Mouse (Mus musculus): ENCODE data around the gene Psd4. TPM values are rescaled to one million over a fixed set of nuclear protein-coding genes. Genes with fewer than 3 reads are reported as not detected.

The Psd4 gene
- total RNA-seq, 2 experiments from 2014 or later, result 3.4 to 4.2 TPM

DNA sequence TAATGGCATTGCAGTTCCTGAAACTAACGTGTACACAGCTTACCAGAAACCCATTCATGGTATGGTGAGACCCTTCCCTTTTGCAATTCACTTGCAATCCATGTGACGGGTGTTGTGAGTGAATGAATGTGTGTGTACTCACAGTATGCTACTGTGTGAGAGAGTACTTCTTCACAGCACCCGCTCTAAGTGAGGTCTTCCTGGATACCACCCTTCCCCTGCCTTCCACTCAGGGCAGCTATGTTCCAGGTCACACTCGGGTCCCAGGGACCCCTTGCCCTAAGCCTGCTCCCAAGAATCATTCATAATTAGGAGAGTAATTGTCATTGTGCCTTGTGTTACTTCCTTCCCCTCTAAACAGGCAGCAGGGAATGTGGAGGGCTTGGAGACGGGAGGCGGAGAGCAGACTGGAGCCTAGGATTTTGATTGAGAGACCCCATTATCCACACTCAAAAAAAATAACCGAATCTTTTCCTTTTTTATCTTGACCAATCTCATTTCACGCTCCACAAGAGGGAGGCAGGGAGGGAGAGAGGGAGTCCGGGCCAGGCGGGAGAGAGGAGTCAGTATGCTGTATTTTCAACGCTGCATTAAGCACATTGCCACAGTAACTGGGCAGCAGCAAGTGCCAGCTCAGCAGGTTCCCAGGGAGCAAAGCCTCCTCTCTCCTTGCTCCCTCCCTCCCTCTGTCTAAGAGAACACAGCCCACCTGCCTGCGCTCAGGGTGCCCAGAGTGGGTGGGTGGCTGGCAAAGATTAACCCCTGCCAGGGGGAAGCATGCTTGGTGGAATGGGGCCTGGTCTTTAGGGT lies 60.7 kb downstream of the Psd4 start:
- DNase-seq (ENCODE audit: low spot score in 2 of 2), result no peak

DNA sequence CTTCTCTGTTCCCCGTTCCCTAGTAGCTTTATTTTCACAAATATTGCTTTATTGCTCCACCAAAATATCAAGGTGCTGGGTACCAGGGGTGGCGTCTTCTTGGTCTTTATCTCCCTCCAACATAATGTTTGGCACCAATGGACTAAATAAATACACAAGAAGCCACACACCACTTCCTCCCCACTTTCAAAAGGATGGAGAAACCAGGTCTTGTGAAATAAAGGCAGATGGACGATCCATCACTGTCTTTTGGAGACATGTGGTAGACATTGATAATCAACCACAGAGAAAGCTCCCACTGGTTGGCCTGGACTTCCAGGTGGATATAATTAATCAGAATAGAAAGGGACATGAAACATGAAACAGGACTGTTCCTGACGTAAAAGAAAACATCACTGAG lies 62.4 kb downstream of the Psd4 start:
- no peak for DNase-seq (ENCODE audit: low spot score in 2 of 2)

DNA sequence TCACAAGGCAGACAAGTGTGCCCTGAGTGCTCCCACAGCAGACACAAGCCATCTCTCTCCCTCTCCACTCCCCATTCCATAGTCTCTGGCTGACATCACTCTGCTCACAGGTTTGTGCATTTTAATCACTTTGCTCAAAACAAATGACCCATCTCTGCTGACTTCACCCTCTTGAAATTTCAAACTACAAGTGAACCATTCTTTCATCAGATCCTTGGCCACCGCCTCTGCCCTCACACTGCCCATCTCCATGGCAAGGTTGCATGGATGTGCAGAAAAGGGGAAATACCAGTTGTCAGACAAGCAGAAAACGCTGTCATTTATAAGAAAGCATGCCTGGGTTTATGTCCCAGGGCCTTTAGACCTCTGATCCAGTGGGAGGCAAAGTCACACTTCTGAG lies 67.3 kb downstream of the Psd4 start:
- no peak for DNase-seq (ENCODE audit: low spot score in 2 of 2)

DNA sequence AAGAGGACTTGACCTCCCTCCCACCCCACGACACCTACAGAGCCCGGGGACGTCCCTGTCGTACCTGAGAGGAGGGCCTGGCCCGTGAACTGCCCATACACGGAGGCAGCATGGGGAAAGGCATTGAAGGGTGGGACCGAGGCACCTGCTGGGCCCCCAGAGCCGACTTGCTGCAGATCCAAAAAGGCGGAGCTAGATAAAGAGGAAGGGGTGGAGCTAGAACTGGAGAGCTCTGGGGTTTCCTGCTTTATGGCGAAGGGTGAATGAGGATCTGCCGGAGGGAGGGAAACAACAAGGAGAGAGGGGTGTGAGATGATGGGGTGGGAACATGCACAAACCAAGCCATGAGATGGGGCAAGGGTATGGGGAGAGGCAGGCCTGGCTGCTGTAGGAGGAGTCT lies 68.3 kb downstream of the Psd4 start:
- DNase-seq (ENCODE audit: low spot score in 2 of 2), result no peak

DNA sequence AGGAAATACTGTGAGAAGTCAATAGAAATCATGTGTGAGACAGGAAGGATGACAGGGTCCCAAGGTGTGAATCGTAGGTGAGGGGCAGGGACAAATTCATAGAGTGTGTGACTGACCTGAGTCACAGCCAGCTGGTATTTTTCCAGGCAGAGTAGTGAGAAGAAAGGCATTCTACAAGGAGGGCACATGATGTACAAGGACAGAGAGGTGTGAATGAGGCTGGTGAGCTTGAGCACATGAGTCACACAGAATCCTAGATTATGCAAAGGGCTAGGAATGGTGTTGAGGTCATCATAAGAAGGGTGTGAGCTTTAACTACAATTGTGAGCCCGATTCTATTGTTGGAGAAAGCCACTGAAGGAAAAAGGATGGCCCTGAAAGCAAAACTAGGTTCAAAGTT lies 72.7 kb downstream of the Psd4 start:
- DNase-seq (ENCODE audit: low spot score in 2 of 2), result no peak

DNA sequence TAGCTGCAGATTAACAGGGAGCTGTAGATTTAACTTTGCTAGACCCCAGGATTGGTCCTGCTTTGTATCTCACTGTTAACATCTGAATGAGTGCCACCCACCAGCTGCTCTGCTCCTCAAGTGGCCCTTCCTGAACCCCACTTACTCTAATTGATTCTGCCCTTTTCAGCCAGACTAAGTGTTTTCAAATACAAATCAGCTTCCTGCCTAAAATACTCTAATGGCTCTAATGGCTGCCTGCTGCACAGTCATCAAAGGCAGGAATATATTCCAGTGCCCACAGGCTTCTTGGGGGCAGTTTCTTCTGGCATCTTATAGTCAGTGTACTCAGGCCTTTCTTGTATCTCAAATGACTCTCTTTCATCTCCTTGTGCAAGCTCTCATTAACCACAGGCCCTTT lies 74.5 kb downstream of the Psd4 start:
- no peak for DNase-seq (ENCODE audit: low spot score in 2 of 2)

DNA sequence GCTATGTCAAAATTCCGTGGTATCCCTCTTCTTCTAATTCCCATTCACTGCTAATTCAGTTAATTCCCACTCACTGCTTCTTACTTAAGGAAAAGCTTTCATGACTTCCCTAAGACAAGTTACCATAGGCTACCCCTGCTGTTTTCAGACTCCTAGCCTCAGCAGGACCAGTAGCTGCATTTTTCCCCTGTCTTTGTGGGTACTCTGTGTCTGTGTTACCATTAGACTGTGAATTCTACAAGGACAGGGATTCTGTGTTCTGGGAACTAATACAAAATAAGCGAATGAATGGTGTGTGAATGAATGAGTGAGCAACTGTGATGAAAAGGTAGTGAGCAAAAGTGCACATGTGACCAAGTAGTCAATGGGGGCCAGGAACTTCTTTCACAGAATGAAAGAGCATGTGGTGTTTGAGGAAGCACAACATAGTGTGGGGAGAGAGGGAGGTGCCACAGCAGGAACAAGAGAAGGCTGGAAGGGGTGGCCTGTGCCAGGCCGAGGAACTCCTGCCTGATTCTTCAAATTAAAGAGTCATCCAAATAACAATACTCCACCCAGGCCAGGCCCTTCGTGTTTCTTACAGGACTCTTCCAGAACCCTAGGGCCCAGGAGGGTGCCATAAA lies 75.0 kb downstream of the Psd4 start:
- no peak for DNase-seq (ENCODE audit: low spot score in 2 of 2)

DNA sequence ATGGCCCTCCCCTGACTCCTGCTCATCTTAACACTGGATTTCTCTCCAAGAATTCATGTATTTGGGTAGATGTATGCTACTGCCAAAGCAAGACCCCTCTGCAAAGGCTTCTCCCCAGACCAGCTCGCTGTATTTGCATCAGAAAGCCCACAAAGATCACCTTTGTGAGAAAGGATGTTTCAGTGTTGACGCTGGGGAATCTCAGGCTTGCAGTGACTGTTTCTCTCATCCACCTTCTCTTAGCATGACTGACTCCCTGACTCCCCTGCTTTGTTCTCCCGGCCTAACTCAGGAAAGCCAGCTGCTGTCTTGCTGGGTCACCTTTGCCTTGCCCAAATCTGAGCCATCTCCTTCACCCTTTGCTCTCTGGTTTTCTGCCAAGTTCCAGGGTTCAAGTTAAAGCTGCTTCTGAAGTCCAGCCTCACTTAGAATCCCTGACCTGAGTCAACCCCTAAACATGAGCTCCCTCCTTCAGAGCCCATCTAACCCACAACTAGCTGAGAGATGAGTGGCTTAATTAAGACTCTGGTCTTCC lies 75.9 kb downstream of the Psd4 start:
- DNase-seq (ENCODE audit: low spot score in 2 of 2), result no peak

DNA sequence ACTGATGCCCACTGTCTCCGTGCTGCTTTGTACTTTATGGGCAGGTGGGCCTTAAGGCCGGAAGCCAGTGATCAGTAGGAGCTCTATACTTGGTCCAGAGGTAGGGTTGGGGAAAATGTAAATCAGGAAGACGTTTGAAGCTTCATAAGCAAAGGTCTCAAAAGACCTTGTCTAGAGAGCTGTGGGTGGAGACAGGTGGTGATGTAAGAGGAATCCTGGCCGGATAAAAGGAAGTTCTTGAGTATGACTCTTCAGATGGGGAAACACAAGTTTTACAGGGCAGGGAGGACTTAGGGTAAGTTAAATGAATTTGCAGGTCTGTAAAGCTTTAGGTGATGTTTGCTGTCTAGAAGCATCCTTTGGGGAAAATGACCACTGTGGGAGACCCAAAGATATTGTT lies 81.7 kb downstream of the Psd4 start:
- no peak for DNase-seq (ENCODE audit: low spot score in 2 of 2)

DNA sequence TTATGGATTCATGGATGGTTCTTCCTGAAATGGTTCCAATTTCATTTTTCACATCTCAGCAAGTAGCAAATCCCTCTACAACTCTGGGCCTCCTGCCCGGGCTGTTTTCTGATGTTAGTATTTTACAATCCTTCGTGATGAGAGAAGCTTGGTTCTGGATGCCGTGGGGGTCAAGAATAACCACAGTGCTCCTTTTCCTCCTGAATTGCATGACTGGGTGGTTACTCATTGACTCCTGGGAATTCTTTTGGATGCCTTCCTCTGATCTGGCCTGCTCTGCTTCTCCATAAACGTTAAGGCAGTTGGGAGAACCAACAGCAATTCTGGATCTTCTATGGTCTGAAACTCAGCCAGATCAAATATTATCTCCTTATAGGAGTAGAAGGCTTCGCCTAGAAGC lies 85.8 kb downstream of the Psd4 start:
- no peak for DNase-seq (ENCODE audit: low spot score in 2 of 2)

DNA sequence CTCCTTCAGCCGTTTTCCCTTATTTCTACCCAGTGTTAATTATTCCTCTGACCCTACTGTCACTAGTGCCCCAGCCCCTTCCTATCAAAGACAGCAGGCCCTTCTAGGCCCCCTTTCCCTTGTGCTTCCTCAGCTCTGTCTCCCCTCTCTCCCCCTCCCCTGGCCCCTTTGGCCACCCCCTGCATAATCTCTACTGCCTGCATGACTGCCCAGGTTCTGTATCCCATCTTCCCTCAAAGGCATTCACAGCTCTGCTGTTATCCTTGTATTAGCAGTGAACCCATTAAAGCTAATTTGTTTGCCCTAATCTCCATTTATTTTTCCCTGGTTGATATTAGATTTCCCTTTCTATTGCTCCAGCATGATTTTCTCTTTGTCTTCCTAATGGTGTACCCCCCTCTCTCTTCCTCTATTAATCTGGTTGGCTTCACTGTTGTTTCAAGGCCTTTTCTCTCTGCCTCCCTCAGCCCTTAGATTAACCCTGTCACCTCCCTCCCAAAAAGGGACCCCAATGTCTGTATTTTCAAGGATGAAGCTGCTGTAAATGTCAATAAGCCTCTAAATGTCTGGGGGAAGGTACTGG lies 87.1 kb downstream of the Psd4 start:
- DNase-seq (ENCODE audit: low spot score in 2 of 2), result no peak

DNA sequence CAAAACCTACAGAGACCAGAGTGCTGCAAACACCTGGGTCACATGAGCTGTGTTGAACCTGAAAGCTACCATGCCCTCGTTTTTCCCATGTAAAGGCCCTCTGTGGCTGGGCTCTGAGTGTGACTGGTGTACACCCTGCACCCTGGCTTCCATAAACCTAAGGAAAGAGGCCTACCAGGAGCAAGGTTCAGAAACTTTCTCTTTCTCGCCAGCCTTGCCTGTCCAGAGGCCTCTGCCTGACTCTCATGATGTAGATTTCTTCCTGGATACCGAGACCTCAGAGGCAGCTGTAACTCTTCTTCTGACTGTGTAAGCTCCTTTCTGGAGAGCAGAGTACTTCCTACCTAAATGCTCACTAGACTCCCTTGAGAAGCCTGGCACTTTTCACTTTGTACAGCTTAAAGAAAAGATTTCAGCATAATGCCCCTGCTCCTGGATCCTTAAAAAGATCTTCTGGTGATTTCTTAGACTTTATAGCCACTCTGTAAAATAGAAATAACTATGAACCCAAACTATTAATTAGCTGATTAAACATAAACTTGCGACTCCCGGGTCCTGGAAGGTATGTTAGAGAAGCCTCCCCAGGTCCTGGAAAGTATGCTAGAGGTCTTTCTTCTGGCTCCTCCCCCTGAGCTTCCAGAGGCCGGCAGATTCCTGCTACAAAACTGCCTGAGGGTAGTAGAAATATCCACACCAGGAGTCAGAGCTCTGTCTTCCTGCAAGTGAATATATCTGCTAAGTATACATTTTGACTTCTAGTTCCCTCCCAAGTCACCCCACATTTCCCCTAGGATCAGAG lies 87.9 kb downstream of the Psd4 start:
- no peak for DNase-seq (ENCODE audit: low spot score in 2 of 2)

DNA sequence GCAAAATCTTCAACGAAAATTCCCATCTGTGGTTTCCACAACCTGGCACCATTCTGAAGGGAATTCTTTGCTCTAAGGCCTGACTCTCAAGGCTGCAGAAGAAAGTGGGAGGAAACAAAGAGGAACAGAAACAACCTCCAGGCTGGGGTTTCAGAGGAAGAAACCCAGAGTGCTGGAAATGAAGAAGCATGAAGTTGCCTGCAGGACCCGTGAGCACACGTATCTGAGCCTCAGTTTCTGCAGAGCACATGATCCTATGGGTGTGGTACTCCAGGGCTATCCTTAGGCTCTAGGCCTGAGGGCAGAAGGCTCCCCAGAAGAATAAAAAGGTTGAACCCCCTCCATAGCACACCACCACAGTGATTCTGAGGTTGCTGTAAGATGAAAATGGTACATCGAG lies 89.5 kb downstream of the Psd4 start:
- DNase-seq (ENCODE audit: low spot score in 2 of 2), result no peak

DNA sequence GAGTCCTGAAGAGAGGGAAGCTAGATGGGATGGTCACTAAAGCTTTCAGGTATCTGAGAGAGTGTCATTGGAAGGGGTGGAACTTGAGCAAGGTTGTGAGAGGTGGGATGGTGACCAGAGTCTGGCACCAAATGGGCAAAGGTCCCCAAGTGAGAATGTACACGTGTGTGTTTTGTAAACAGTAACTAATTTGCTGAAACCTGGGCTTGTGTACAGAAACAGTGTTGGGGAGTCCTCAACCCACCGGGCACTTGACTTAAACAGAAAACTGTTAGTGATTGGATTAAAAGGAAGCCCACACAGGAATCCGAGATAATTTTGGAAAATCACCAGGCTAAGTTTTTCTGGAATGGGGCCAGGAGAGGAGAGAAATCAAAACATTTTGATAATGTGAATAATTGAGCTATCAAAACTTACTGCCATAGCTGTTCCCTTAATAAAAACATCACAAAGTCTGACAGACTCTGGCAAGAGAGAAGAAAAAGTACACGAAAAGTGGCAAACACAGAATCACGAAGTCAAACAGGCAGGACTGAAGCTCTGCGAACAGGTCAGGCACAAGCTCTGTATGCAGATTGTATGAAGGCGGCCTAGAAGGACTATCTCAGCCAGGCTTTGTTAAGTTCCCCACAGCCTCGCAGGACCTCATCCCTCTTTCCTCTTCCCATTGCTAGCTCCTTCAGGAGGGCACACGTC lies 92.9 kb downstream of the Psd4 start:
- no peak for DNase-seq (ENCODE audit: low spot score in 2 of 2)

DNA sequence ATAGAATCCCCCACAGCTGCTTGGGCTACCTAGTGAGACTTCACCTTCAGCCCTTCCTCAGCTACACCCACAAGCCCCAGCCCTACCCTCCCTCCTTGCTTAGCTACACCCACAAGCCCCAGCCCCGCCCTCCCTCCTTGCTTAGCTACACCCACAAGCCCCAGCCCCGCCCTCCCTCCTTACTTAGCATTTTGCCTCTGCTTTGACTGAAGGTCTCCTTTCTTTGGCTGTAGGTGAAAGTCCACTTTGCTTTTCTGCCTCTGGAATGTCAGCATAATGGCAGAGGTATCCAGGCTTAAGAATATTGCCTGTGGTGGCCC lies 93.4 kb downstream of the Psd4 start:
- no peak for DNase-seq (ENCODE audit: low spot score in 2 of 2)

Other genes with a start within 250 kb of the Psd4 start
- gene Il1f8, start 214.4 kb upstream of the Psd4 start, total RNA-seq (2021), result not detected
- not detected for gene Il1f9, start 181.1 kb upstream of the Psd4 start, total RNA-seq (2021)
- gene Il1f6, start 152.2 kb upstream of the Psd4 start, total RNA-seq (2021), result not detected
- not detected for gene Il1f5, start 90.6 kb upstream of the Psd4 start, total RNA-seq (2021)
- not detected for gene Il1f10, start 76.4 kb upstream of the Psd4 start, total RNA-seq (2021)
- under 1 TPM; 0.13 to 0.32 TPM for gene Il1rn, start 30.7 kb upstream of the Psd4 start, total RNA-seq (2021)
- not detected for gene Pax8, start 108.0 kb downstream of the Psd4 start, total RNA-seq (2021)

Data from adrenal gland, adult 18-20 months (tissue).